Mouse (Mus musculus) lung, postnatal 14 days (tissue): ENCODE measurements around the gene Chst15.
A peak's percentile ranks its signal among the peaks of the same experiment; 100 is the strongest.

Experiments used
- DNase-seq: peaks from one replicate; pipeline ENCODE4 v3.0.0; 2021

Gene Chst15

DNA sequence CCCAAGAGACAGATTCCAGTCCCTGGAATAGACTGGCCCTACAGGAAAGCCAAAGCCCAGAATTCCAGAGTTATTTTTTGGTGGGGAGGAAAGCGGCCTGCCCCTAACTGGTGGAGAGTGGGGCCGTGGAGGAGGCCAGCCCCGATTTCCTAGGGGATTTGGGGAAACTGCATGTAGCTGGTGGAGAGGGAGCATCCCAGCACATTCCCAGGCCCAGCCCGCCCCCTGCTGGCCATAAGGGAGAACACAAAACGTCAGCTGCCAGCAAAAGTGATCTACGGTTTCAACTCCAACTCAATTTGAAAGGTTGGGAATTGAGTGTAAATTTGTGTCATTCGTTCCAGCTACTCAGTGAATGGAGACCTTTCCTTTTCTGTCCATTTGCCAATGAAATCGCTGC, 103.6 kb downstream of the Chst15 start:
- peak; percentile 71 for DNase-seq

DNA sequence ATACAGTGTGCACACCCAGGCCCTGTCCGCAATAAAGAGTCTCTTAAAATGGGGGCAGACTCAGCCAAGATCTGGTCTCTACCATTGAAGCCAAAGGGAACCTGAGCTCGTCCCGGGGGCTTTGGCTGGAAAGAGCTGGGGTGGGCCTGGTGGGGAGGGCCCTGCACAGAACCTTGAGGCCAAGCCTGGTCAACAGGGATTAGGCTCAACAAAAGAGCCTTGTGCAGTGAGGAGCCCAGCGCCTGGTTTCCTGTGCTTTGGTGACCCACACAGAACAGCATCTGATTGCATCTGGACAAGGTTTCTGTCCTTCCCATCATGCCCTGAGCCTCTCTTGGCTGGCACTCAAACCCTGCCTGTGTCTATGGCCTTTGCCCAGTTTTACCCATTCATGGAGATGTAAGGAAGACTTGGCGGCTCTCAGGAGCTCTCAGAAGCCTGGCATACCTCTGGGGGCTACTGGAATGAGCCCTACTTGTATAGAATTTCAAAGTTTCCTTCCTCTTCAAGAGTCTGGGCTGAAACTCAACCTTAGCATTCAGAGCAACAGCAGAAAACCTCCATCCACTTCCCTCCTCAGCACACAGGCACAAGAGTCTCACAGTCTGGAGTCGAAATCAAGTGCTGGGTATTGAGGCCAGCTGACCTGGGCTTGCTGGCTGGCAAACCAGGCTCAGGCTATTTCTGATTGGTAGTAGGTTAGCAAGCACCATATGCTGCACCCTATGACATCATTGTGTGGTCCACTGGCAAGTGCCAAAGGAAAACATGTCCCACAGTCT, 104.9 kb downstream of the Chst15 start:
- DNase-seq, result no peak

DNA sequence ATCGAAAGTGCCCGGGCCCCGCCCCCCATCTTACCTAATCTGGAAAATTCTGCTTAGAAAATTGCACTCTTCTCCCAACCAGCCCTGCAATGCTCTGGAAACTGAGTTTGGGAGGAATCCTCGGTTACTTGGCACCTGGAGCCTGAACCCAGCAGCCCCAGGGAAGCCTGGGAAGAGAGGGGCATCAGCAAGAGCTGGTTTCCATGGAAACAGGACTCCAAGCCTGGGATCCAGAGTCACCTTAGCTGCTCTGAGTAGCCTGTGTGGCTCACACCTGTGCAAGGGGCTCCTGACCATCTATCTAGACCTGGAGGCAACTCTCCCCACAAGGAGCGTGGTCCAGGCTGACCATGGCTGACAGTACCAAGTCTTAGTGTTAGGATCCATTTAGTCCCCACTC, 106.4 kb downstream of the Chst15 start:
- DNase-seq, result no peak

- DNase-seq, result no peak
These were observed 107.9 kb downstream of the Chst15 start for GRCm38 (mm10) chr7:132208946-132209651.

GRCm38 (mm10) chr7:132204073-132204612, 112.9 kb downstream of the Chst15 start:
- no peak for DNase-seq

DNA sequence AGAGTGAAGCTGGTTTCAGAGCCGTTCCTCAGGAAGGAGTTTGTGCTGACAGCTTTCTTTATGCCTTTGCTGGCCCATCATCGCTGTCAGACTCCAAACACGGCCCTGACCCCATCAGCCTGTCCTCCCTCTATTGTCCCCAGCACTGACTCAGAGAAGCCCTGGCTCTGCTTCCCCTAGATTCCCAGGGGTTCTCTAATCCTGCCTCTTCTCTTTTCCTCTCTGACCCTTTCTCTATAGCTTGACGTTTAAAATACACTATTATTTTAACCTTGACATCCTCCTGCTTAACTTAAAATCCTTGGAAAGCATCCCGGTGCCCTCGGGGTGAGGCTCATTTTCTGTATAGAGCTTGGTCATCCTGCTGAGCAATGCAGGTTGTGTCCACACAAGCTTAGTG, 117.3 kb downstream of the Chst15 start:
- DNase-seq, result no peak

DNA sequence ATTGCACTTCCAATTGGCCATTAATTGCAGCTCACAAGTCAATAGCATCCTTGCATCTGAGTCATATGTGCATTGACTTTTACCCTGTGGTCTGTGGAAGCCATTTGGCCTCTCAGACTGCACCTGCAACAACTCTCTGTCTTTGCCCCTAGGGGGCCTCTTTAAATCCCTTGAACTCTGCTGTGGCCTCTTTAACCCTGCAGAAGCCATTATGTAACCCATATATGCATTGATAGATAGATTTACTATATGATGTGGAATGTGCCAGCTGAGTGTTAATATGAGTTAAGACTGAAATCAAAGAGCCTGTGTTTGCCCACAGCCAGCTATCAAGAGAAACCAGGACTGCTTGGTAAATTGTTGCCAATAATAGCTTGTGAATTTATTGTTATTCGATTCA, 118.2 kb downstream of the Chst15 start:
- DNase-seq, result no peak

- DNase-seq, result no peak
These were observed 119.1 kb downstream of the Chst15 start for GRCm38 (mm10) chr7:132197817-132198475.

DNA sequence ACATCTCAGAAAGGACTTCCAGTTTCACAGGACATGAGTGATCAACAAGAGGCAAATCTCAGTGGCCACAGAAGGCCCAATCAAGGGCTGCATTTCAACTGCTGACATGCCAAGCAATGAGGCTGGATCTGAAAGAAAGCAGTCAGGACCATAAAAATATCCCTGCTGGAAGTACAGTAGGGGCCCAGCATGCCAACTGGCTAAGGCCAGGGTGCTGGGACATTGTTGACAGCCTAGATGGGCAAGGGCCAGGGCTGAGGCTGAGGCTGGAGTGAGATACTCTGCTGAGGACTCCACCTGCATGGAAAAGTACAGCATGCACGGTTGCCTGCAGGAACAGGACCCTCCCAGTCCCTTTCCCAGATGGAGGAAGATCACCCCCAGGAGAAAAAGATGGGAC, 120.4 kb downstream of the Chst15 start:
- no peak for DNase-seq

DNA sequence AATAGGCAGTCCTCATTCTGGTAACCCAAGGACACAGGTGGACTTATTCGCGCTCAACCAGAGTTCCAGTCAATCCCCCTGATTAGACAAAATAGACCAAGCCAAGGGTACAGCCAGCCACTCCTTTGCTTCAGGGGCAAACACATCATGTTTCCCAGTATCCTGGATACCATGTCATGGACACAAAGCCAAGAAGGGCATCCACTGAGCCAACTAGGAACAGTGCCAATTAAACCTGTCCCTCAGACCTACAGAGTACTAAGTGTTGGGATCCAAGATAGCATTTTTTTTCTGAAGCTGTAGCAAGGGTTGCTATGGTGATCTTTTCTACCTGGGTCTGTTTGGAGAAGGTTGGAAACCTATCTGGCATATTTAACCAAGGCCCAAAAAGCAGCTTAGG, 123.4 kb downstream of the Chst15 start:
- DNase-seq, result no peak

GRCm38 (mm10) chr7:132187456-132187855, 129.6 kb downstream of the Chst15 start:
- no peak for DNase-seq
